Mouse (Mus musculus): Measurements from ENCODE around the gene Gca.

DNA sequence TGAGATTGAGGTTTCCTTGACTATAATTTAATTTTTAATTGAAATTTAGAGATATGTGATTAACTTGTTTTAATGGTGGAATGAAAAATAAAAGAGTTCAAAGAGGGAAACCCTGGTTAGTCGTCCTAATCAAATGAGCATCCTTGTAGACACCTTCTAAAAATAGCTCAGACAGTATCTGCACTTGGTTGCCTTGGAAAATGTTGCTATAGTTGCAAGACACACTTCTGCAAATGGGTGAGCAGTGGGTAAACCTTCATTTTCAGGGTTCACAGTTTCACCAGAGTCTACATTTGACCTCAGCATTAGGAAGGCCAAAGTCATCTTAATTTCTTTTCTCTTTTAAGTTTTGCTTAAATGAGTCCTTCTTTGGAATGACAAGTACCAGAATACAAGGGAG is 54.3 kb downstream of the Gca start:
- TF ChIP-seq CTCF (IDR thresholded peaks at IDR 0.05; ENCODE audit: control insufficient read depth, insufficient read depth, low read length) (no peak), POLR2A (IDR thresholded peaks at IDR 0.05; ENCODE audit: borderline replicate concordance, control insufficient read depth, low read depth, low read length) (no peak)
